Mouse (Mus musculus) C2C12 (cell line): ENCODE data around the gene Myadm. TPM values are rescaled to one million over a fixed set of nuclear protein-coding genes. Genes with fewer than 3 reads are reported as not detected.
"Not testable (repeated sequence)": the region's sequence is repeated elsewhere in the genome, so short reads cannot be mapped to it uniquely, and the experiment has no call there.

Source experiments
- H3K27me3 ChIP-seq: one replicate; pipeline ENCODE4 v1.6.1; 2011; ENCODE audit not compliant: control insufficient read depth, insufficient read depth, insufficient read length
- H3K36me3 ChIP-seq: one replicate; pipeline ENCODE4 v1.6.1; 2011; ENCODE audit not compliant: control insufficient read depth, insufficient read depth
- H3K4me3 ChIP-seq: one replicate; pipeline ENCODE4 v1.5.1; 2011; ENCODE audit warnings: mild to moderate bottlenecking, control low read depth; ENCODE audit not compliant: poor library complexity, insufficient read depth, severe bottlenecking
- H3K79me2 ChIP-seq: one replicate; pipeline ENCODE4 v1.6.1; 2011; ENCODE audit not compliant: control insufficient read depth, insufficient read depth
- H3K79me3 ChIP-seq: one replicate; pipeline ENCODE4 v1.6.1; 2011; ENCODE audit warnings: low read depth, control low read depth
- H3ac ChIP-seq: one replicate; pipeline ENCODE3; 2011; ENCODE audit warnings: low read depth; ENCODE audit not compliant: control insufficient read depth, insufficient read length
- CEBPB ChIP-seq: IDR thresholded peaks from one replicate; pipeline ENCODE4 v1.6.1; 2011; ENCODE audit warnings: low read depth, mild to moderate bottlenecking, control low read depth, moderate library complexity
- CTCF ChIP-seq: IDR thresholded peaks from one replicate; pipeline ENCODE4 v1.5.1; 2011; ENCODE audit not compliant: control insufficient read depth, insufficient read depth, insufficient read length
- FOSL1 ChIP-seq: IDR thresholded peaks from one replicate; pipeline ENCODE4 v1.8.0; 2011; ENCODE audit warnings: mild to moderate bottlenecking, low read length; ENCODE audit not compliant: poor library complexity, insufficient read depth, severe bottlenecking
- MAX ChIP-seq: IDR thresholded peaks from one replicate; pipeline ENCODE4 v1.6.1; 2011; ENCODE audit warnings: mild to moderate bottlenecking, control low read depth
- MYOD1 ChIP-seq: IDR thresholded peaks from one replicate; pipeline ENCODE4 v1.6.1; 2011; ENCODE audit warnings: low read depth; ENCODE audit not compliant: control insufficient read depth, insufficient read length
- MYOG ChIP-seq: IDR thresholded peaks from one replicate; pipeline ENCODE4 v1.6.1; 2011; ENCODE audit not compliant: control insufficient read depth, insufficient read length; ENCODE audit errors: extremely low read depth
- USF1 ChIP-seq: IDR thresholded peaks from one replicate; pipeline ENCODE4 v1.6.1; 2011; ENCODE audit warnings: low read depth, mild to moderate bottlenecking, control low read depth, moderate library complexity
- polyA plus RNA-seq: library from polyadenylated mRNA; unstranded; fragments of >200 nt; fragmentation: generic; extraction: Trizol; gene quantifications from one replicate; pipeline ENCODE4 v1.2.1, GENCODE M21; 2012; ENCODE audit warnings: missing spikeins

Gene Myadm
- polyA plus RNA-seq, 1 experiment: 157 TPM

- TF ChIP-seq FOSL1 (no peak), MYOD1 (no peak), MAX (no peak), CEBPB (peak; percentile 56)
- Histone ChIP-seq H3K27me3 (no peaks in the 10 kb centered on the region), H3K79me2 (peaks cover 10% of the 10 kb centered on the region), H3ac (peak overlapping the region; percentile 34), H3K36me3 (no peaks in the 10 kb centered on the region), H3K4me3 (peak overlapping the region; percentile 27), H3K79me3 (peaks cover 2% of the 10 kb centered on the region)
Observed at GRCm38 (mm10) chr7:3275455-3276170, 13.3 kb upstream of the Myadm start.

- not testable (repeated sequence) for H3ac ChIP-seq, H3K4me3 ChIP-seq, H3K79me2 ChIP-seq, H3K36me3 ChIP-seq, H3K79me3 ChIP-seq, H3K27me3 ChIP-seq
Observed at GRCm38 (mm10) chr7:3276781-3277180, 12.1 kb upstream of the Myadm start.

- Histone ChIP-seq H3K79me2 (peaks cover 2% of the 10 kb centered on the region), H3K27me3 (no peaks in the 10 kb centered on the region), H3K79me3 (no peaks in the 10 kb centered on the region), H3K36me3 (no peaks in the 10 kb centered on the region), H3K4me3 (no peak overlapping the region), H3ac (no peak overlapping the region)
- TF ChIP-seq MAX (no peak), FOSL1 (no peak), MYOD1 (no peak), CTCF (no peak), CEBPB (no peak), MYOG (no peak), USF1 (no peak)
Observed at GRCm38 (mm10) chr7:3280080-3280653, 8.7 kb upstream of the Myadm start.

GRCm38 (mm10) chr7:3280654-3281153 lies 8.2 kb upstream of the Myadm start:
- no peaks in the 10 kb centered on the region for H3K79me3 ChIP-seq
- H3K27me3 ChIP-seq: no peaks in the 10 kb centered on the region
- H3K4me3 ChIP-seq: no peak overlapping the region
- H3ac ChIP-seq: no peak overlapping the region
- no peaks in the 10 kb centered on the region for H3K36me3 ChIP-seq
- TF ChIP-seq MYOG: no peak
- no peak for TF ChIP-seq CEBPB
- no peak for TF ChIP-seq MYOD1
- TF ChIP-seq MAX: no peak
- TF ChIP-seq FOSL1: no peak
- no peak for TF ChIP-seq CTCF
- no peak for TF ChIP-seq USF1
- H3K79me2 ChIP-seq: no peaks in the 10 kb centered on the region

- no peak for TF ChIP-seq USF1
- TF ChIP-seq FOSL1: no peak
- TF ChIP-seq CEBPB: no peak
- no peak for TF ChIP-seq MYOD1
- no peak for TF ChIP-seq MAX
- no peak for TF ChIP-seq MYOG
- no peak for TF ChIP-seq CTCF
- Histone ChIP-seq H3K79me3 (no peaks in the 10 kb centered on the region), H3K36me3 (no peaks in the 10 kb centered on the region), H3K27me3 (no peaks in the 10 kb centered on the region), H3ac (no peak overlapping the region), H3K79me2 (no peaks in the 10 kb centered on the region), H3K4me3 (no peak overlapping the region)
Observed at GRCm38 (mm10) chr7:3281741-3282140, 7.1 kb upstream of the Myadm start.
